Mouse (Mus musculus) kidney, adult 2 months (tissue): ENCODE results near the gene Ptp4a2.

Experiments
- CTCF ChIP-seq: fragments of 200-500 bp; conservative IDR thresholded peaks from 2 replicates; pipeline ENCODE4 v1.5.1; 2011; ENCODE audit warnings: low read depth, mild to moderate bottlenecking, control low read depth, low read length, moderate library complexity, mixed read lengths; ENCODE audit not compliant: insufficient read depth, insufficient read length
- POLR2A ChIP-seq: fragments of 200-500 bp; IDR thresholded peaks from one replicate; pipeline ENCODE4 v1.6.1; 2011; ENCODE audit warnings: low read depth, low read length, control low read depth

- TF ChIP-seq POLR2A = no peak
- no peak for TF ChIP-seq CTCF
Observed at GRCm38 (mm10) chr4:129830343-129830944, 19.4 kb downstream of the Ptp4a2 start.
